Mouse (Mus musculus) embryo, embryonic 10 days (tissue): ENCODE measurements around the gene Pih1h3b.

Source experiments
- DNase-seq: peaks from one replicate; pipeline ENCODE4 v3.0.0-alpha.2; 2015; ENCODE audit warnings: low spot score

Gene Pih1h3b

DNA sequence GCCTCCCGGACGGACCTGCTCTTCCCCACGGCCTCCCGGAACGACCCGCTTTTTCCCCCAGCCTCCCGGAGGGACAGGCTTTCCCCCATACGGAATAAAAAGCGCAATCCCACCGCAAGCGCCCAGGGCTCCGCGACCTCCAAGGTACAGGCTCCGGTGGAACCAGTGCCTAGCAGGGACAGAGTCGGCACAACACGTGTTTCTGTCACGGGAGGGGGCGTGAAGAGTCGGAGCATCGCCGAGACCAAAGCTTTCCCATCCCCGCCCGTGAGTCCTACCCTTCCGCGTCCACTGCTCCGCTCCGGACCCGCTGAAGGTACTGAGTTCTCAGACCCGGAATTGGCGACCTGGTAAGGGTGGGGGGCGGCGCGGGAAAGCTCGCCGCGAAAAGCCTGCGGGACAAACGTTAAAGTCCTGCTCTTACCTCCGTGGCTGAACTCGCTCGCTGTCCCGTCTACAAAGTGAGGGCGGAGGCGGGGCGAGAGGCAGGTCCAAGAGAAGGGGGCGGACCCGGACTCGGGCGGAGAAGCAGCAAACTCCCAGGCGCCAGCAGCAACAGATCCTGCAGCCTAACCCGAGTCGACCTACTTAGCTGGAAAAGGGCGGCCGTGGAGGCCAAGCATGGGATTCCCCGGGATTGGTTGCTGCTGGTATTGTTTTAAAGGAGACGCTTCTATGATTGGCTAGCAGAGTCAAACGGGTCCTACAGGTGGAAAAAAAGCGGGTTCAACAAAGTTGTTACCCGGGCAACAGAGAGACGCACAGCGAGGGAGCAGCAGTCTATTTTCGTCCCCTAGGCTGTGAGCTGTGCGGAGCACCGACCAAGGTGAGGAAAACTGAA, at the start of gene Pih1h3b, which contains the start of gene Nup62cl:
Pih1h3b (plus strand) TSS at position 745 of the 841 bp plus-strand sequence.
Nup62cl (minus strand) TSS at position 578 of the 841 bp plus-strand sequence.
- peak; percentile 61 for DNase-seq

GRCm38 (mm10) chrX:140060886-140061874, 1.5 kb upstream of the Pih1h3b start:
- peak; percentile 4 for DNase-seq

GRCm38 (mm10) chrX:140082535-140082934, 19.9 kb downstream of the Pih1h3b start:
- DNase-seq = no peak

- DNase-seq = no peak
Observed at GRCm38 (mm10) chrX:140094066-140094465, 31.4 kb downstream of the Pih1h3b start.
